Mouse (Mus musculus) liver, embryonic 13.5 days (tissue): ENCODE results near the gene Hk1. TPM values are rescaled to one million over a fixed set of nuclear protein-coding genes. Genes with fewer than 3 reads are reported as not detected.
A peak's percentile ranks its signal among the peaks of the same experiment; 100 is the strongest.

ENCODE experiments used
- ATAC-seq: fragments of 200-750 bp; cut with Nextera tagmentation; 2 replicates; pipeline ENCODE4 v1.8.0; 2017; ENCODE audit warnings: low read depth, mild to moderate bottlenecking, moderate number of reproducible peaks, moderate library complexity
- DNase-seq: peaks from one replicate; pipeline ENCODE4 v3.0.0; 2022
- H3K27ac ChIP-seq: fragments of 300-500 bp; sonication (generic); 2 replicates; pipeline ENCODE4 v1.5.1; 2015; ENCODE audit warnings: moderate library complexity, mild to moderate bottlenecking, inconsistent platforms
- H3K27me3 ChIP-seq: fragments of 300-500 bp; sonication (generic); 2 replicates; pipeline ENCODE4 v1.6.1; 2015; ENCODE audit warnings: mild to moderate bottlenecking, inconsistent platforms
- H3K36me3 ChIP-seq: fragments of 300-500 bp; sonication (generic); 2 replicates; pipeline ENCODE4 v1.6.1; 2015; ENCODE audit warnings: mild to moderate bottlenecking, inconsistent platforms
- H3K4me1 ChIP-seq: fragments of 300-500 bp; sonication (generic); replicated peaks from 2 replicates; pipeline ENCODE4 v1.6.1; 2015; ENCODE audit warnings: inconsistent platforms
- H3K4me2 ChIP-seq: fragments of 300-500 bp; sonication (generic); 2 replicates; pipeline ENCODE4 v1.6.1; 2015; ENCODE audit warnings: inconsistent platforms, mild to moderate bottlenecking, moderate library complexity
- H3K4me3 ChIP-seq: fragments of 300-500 bp; sonication (generic); replicated peaks from 2 replicates; pipeline ENCODE4 v1.5.1; 2015; ENCODE audit warnings: mild to moderate bottlenecking, inconsistent platforms
- H3K9ac ChIP-seq: fragments of 300-500 bp; sonication (generic); 2 replicates; pipeline ENCODE4 v1.6.1; 2015; ENCODE audit warnings: mild to moderate bottlenecking, inconsistent platforms
- H3K9me3 ChIP-seq: fragments of 300-500 bp; sonication (generic); replicated peaks from 2 replicates; pipeline ENCODE4 v1.6.1; 2016; ENCODE audit warnings: inconsistent platforms
- WGBS: fragments of 180-500 bp; shearing (Covaris S2); methylation state at CpG from one replicate; pipeline ENCODE4 v1.1.7; 2015; ENCODE audit not compliant: insufficient replicate concordance; 5-methylcytosine and 5-hydroxymethylcytosine counted together
- polyA plus RNA-seq: library from polyadenylated mRNA; unstranded; fragments of >200 nt; fragmentation: Nextera tagmentation; extraction: Ambion mirVana; gene quantifications from 2 replicates; pipeline ENCODE4 v1.2.1, GENCODE M21; 2015

Gene Hk1
- polyA plus RNA-seq, 1 experiment from 2014 or later: 88.4 TPM

- no peaks in the 10 kb centered on the region for H3K27me3 ChIP-seq
- no peak overlapping the region for H3K4me3 ChIP-seq
- DNase-seq (no peak), ATAC-seq (no peak)
- peaks cover 6% of the 10 kb centered on the region; the same call in 1 of the 2 replicates for H3K4me1 ChIP-seq
- H3K4me2 ChIP-seq: no peak overlapping the region
- H3K36me3 ChIP-seq: peaks cover 100% of the 10 kb centered on the region
- 87% methylated on average over 24 of the region's 26 CpGs for WGBS
- no peaks in the 10 kb centered on the region for H3K9me3 ChIP-seq
- H3K27ac ChIP-seq: no peak overlapping the region
- H3K9ac ChIP-seq: no peak overlapping the region
Measured at GRCm38 (mm10) chr10:62296086-62296872, 83.4 kb downstream of the Hk1 start.

GRCm38 (mm10) chr10:62294112-62294511 lies 85.6 kb downstream of the Hk1 start:
- Histone ChIP-seq H3K9ac (no peak overlapping the region), H3K4me1 (no peaks in the 10 kb centered on the region; the same call in 1 of the 2 replicates), H3K27me3 (no peaks in the 10 kb centered on the region), H3K4me3 (no peak overlapping the region), H3K9me3 (no peaks in the 10 kb centered on the region), H3K36me3 (peaks cover 100% of the 10 kb centered on the region), H3K27ac (no peak overlapping the region), H3K4me2 (no peak overlapping the region)
- ATAC-seq (0 out of 2 replicates have a peak, but pooled peaks have one; percentile 39), DNase-seq (no peak)
- WGBS: 87% methylated on average over 4 of the region's 4 CpGs

GRCm38 (mm10) chr10:62287460-62288124 lies 92.1 kb downstream of the Hk1 start:
- ATAC-seq: no peak
- Histone ChIP-seq H3K36me3 (peaks cover 96% of the 10 kb centered on the region), H3K27me3 (no peaks in the 10 kb centered on the region), H3K4me3 (no peak overlapping the region), H3K9me3 (no peaks in the 10 kb centered on the region), H3K9ac (no peak overlapping the region), H3K4me1 (peaks cover 5% of the 10 kb centered on the region; the same call in 1 of the 2 replicates), H3K4me2 (no peak overlapping the region), H3K27ac (no peak overlapping the region)
- DNase-seq: no peak
- WGBS: 69% methylated on average over 6 of the region's 6 CpGs

GRCm38 (mm10) chr10:62283206-62283792 lies 96.4 kb downstream of the Hk1 start:
- H3K9ac ChIP-seq: no peak overlapping the region
- H3K4me1 ChIP-seq: peaks cover 5% of the 10 kb centered on the region; the same call in 1 of the 2 replicates
- 81% methylated on average over 4 of the region's 4 CpGs for WGBS

GRCm38 (mm10) chr10:62282782-62283181 lies 96.9 kb downstream of the Hk1 start:
- H3K4me2 ChIP-seq: no peak overlapping the region
- H3K36me3 ChIP-seq: peaks cover 97% of the 10 kb centered on the region
- no peak overlapping the region for H3K9ac ChIP-seq
- DNase-seq (peak; percentile 43), ATAC-seq (peak; percentile 79)
- H3K4me1 ChIP-seq: peaks cover 5% of the 10 kb centered on the region; the same call in 1 of the 2 replicates
- WGBS: 69% methylated on average over 9 of the region's 9 CpGs
- no peaks in the 10 kb centered on the region for H3K27me3 ChIP-seq
- H3K4me3 ChIP-seq: no peak overlapping the region
- no peaks in the 10 kb centered on the region for H3K9me3 ChIP-seq
- no peak overlapping the region for H3K27ac ChIP-seq

More at GRCm38 (mm10) chr10:62283206-62283792, 96.4 kb downstream of the Hk1 start:
- Histone ChIP-seq H3K36me3 (peaks cover 97% of the 10 kb centered on the region), H3K27me3 (no peaks in the 10 kb centered on the region), H3K9me3 (no peaks in the 10 kb centered on the region), H3K27ac (no peak overlapping the region), H3K4me3 (no peak overlapping the region), H3K4me2 (no peak overlapping the region)
- DNase-seq (no peak), ATAC-seq (no peak)

GRCm38 (mm10) chr10:62279671-62280070 lies 100.0 kb downstream of the Hk1 start:
- Histone ChIP-seq H3K4me1 (peaks cover 5% of the 10 kb centered on the region; the same call in 1 of the 2 replicates), H3K4me2 (no peak overlapping the region), H3K9ac (no peak overlapping the region), H3K4me3 (no peak overlapping the region), H3K27me3 (no peaks in the 10 kb centered on the region), H3K36me3 (peaks cover 98% of the 10 kb centered on the region), H3K9me3 (no peaks in the 10 kb centered on the region), H3K27ac (0 out of 2 replicates have a peak overlapping the region, but pooled peaks have one; percentile 4)
- DNase-seq: no peak
- ATAC-seq: no peak
- WGBS: 88% methylated on average over 4 of the region's 4 CpGs

GRCm38 (mm10) chr10:62279066-62279465 lies 100.6 kb downstream of the Hk1 start:
- WGBS: 64% methylated on average over 3 of the region's 3 CpGs
- Histone ChIP-seq H3K4me3 (no peak overlapping the region), H3K4me1 (peaks cover 5% of the 10 kb centered on the region; the same call in 1 of the 2 replicates), H3K36me3 (peaks cover 98% of the 10 kb centered on the region), H3K9ac (no peak overlapping the region), H3K27ac (no peak overlapping the region), H3K9me3 (no peaks in the 10 kb centered on the region), H3K4me2 (no peak overlapping the region), H3K27me3 (no peaks in the 10 kb centered on the region)
- DNase-seq (no peak), ATAC-seq (no peak)

- Histone ChIP-seq H3K4me2 (no peak overlapping the region), H3K27ac (no peak overlapping the region), H3K9ac (no peak overlapping the region), H3K27me3 (no peaks in the 10 kb centered on the region), H3K4me3 (no peak overlapping the region), H3K4me1 (no peaks in the 10 kb centered on the region), H3K36me3 (peaks cover 98% of the 10 kb centered on the region), H3K9me3 (no peaks in the 10 kb centered on the region)
- 93% methylated on average over 18 of the region's 19 CpGs for WGBS
- no peak for DNase-seq
- no peak for ATAC-seq
Measured at GRCm38 (mm10) chr10:62277499-62278293, 102.0 kb downstream of the Hk1 start.

GRCm38 (mm10) chr10:62275235-62275634 lies 104.5 kb downstream of the Hk1 start:
- Histone ChIP-seq H3K9ac (no peak overlapping the region), H3K27ac (no peak overlapping the region), H3K36me3 (peaks cover 98% of the 10 kb centered on the region), H3K4me2 (no peak overlapping the region), H3K9me3 (no peaks in the 10 kb centered on the region), H3K4me1 (0 out of 2 replicates have a peak, but pooled peaks cover under 1% of the 10 kb centered on the region), H3K4me3 (no peak overlapping the region), H3K27me3 (no peaks in the 10 kb centered on the region)
- 0 out of 2 replicates have a peak, but pooled peaks have one; percentile 13 for ATAC-seq
- 32% methylated on average over 4 of the region's 4 CpGs for WGBS
- peak; percentile 64 for DNase-seq

- H3K4me1 ChIP-seq: peaks cover 14% of the 10 kb centered on the region
- no peak overlapping the region for H3K9ac ChIP-seq
- no peaks in the 10 kb centered on the region for H3K27me3 ChIP-seq
- DNase-seq (peak; percentile 38), ATAC-seq (0 out of 2 replicates have a peak, but pooled peaks have one; percentile 34)
- H3K27ac ChIP-seq: no peak overlapping the region
- 56% methylated on average over 16 of the region's 16 CpGs for WGBS
- H3K36me3 ChIP-seq: peaks cover 63% of the 10 kb centered on the region
- H3K4me3 ChIP-seq: no peak overlapping the region
- no peak overlapping the region for H3K4me2 ChIP-seq
- H3K9me3 ChIP-seq: no peaks in the 10 kb centered on the region
Measured at GRCm38 (mm10) chr10:62269278-62269677, 110.4 kb downstream of the Hk1 start.
